Mouse (Mus musculus) spleen, postnatal 14 days (tissue): ENCODE measurements around the gene Fscn2.
"Not testable (repeated sequence)": the region's sequence is repeated elsewhere in the genome, so short reads cannot be mapped to it uniquely, and the experiment has no call there.

ENCODE experiments used
- DNase-seq, 2 experiments: peaks; one replicate each; pipeline ENCODE4 v3.0.0; 2021 to 2022; ENCODE audit warnings: low spot score in 2 of 2

The Fscn2 gene

DNA sequence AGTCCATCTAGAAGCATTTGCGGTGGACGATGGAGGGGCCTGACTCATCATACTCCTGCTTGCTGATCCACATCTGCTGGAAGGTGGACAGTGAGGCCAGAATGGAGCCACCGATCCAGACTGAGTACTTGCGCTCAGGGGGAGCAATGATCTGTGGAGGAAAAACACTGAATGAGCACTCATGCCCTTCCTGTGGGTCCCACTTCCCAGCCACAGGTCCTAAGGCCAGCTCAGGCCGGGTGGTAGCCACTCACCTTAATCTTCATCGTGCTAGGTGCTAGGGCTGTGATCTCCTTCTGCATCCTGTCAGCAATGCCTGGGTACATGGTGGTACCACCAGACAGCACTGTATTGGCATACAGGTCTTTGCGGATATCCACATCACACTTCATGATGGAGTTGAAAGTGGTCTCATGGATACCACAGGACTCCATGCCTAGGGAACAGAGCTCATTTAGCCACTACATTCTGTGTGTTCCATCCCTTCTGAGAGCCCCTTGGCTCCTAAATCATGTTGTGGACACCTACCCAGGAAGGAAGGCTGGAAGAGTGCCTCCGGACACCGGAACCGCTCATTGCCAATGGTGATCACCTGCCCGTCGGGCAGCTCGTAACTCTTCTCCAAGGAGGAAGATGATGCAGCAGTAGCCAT lies 14.8 kb upstream of the Fscn2 start:
- DNase-seq = peak in 1 of 2 experiments; percentile 5

DNA sequence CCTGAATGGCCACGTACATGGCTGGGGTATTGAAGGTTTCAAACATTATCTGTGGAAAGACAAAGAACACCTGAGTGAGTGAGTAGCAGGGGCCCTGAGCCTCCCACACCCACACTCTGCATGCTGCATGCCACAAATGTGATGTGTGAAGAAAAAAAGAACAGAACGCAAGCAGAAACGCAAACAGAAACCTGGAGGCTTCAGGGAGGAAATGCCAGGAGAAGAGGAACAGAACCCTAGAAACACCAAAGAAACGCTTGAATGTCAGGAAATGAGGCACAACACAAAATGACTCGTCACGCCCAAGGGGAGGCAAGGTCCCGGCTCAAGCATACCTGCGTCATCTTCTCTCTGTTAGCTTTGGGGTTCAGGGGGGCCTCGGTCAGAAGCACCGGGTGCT lies 14.0 kb upstream of the Fscn2 start:
- peak in 1 of 2 experiments; percentile 5 for DNase-seq

DNA sequence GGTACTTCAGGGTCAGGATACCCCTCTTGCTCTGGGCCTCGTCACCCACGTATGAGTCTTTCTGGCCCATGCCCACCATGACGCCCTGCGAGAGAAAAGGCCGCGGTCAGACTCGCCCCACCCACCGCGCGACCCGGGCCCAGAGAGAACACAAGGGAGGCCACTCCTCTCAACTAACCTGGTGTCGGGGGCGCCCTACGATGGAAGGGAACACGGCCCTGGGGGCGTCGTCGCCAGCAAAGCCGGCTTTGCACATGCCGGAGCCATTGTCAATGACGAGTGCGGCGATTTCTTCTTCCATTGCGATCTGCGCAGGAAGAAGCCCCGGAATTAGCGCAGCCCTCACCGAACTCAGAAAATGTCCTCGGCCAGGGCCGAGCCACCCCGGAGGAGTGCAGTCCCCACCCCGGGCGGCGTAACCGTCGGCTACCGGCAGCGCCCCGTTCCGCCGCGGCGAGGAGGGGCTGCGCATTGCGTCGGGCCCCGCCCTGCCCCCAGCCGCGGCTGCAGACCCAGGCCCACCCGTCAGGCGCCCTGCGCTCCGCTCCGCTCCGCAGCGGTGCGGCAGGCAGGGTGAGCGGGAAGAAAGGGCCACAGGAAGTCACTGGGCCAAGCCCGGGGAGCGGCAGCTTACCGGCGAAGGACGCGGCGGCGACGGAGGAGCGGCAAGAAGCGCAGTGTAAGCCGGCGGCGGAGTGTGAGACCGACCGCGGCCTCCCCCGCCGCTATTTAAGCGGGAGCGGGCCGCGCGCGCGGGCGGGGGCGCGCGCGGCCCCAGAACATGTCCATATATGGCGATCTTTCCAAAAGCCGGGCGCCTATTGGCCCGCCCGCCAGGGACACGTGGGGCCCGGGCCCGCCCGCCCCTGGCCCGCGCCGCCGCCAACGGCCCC lies 13.3 kb upstream of the Fscn2 start, which contains the start of gene Actg1:
Actg1 (minus strand) TSS at position 752 of the 893 bp plus-strand sequence.
- DNase-seq = peak; percentile 67 to 76

DNA sequence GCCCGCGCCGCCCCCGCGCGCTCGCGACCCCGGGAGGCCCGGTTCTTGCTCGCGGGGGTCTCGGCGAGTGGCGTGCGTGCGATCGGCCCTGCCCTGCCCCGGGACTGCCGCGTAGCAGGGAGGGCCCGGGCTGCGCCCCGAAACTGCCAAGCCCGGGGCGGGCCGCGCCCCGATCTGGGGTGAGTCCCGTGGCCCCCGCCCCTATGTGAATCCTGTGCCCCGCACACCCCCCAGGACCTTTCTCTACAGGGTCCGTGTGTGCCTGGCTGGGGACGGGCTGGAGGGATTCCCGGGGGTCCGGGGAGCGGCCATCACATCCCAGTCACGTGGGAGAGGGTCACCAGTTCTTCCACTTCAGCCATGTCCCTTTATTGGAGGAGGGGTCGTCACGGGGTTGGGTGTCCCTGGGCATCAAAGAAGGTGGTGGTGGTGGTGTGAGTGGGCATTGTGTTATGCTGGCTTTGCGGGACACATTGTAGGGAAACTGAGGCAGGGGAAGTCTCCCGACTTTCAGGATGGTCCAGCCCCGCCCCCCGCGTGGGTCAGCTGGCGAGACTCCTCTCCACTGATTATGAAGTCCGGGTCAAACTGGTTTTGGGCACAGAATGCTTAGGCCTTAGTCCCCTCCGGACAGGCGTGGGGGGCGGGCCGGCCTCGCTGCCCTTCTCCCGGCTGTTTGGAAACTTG lies 12.5 kb upstream of the Fscn2 start:
- DNase-seq = no peak

DNA sequence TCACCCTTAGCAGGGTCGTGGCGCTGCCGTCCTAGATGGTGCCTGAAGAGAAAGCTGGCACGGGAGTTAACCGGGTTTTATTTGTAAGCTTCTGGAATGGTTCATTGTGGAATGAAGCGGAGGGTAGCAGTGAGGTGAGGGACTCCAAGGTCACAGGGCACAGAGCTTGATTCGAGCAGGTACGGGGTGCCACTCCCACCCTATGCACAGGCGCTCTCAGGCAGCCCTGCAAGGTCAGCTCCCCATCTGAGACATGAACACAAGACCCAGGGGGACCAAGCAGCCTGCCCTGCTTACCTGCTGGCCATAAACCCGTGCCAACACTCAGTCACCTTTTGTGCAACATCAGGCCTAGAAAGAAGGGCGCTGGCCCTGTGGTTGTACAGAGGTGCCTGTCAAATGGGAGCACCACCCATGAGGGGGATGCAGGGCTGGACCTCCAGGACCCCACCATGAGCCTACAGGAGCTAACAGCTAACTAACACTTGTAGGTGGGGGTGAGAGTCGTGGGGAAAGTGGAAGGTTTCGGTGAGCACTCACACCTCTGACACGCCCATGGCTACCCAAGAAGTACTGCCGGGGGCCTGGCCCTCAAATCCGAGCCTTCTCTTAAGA lies 11.9 kb upstream of the Fscn2 start:
- peak in 1 of 2 experiments; percentile 31 for DNase-seq

DNA sequence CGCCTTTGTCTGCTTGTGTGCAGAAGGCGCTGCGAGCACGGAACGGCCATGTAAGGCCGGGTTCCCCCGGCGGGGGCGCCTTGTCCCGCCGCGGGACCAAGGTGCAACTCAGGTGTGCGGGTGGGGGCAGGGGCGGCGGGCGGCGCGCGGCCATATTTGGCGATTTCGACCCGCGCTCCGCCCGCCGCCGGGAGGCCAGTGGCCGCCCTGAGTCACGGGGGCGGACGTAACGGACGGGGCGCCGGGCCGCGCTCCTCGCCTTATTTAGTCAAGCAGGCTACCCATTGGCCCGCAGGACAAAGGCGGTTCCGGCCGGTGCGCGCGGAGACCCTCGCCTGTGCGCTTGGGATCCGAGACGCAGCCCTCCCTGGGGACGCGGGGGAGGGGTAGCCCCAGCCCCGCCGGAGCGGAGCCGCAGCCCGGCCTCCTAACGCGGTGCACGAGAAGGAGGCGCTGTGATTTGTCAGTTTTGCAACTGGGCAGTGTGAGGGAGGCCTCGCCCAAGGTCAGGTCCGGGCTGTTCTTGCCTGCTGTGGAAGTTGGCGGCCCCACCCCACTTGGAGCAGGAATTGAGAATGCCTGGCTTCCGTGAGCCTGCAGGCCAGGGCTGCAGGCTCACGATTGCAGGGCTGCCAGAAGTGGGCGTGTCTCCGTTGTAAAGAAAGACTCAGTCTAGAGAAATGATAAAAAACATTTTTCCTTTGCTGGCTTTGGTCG lies 11.2 kb upstream of the Fscn2 start:
- peak; percentile 69 to 70 for DNase-seq

DNA sequence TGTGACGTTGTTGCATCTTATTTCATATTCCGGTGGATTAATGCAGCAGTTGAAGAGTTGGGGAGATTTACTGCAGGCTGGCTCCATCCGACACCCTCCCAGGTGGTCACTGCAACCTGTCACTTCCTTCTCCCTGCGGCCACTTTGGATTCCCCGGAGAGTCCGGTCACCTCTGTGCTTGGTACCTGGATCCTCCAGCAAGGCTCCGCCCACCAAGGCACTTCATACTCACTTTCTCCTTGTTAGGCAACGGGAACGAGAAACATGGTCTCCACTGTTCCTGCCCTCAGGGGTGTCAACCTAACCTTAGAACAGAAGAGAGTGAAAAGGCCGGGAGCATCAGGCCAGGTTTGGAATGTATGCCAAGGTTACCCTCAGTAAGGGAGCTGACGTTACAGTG lies 10.6 kb upstream of the Fscn2 start:
- DNase-seq = no peak

DNA sequence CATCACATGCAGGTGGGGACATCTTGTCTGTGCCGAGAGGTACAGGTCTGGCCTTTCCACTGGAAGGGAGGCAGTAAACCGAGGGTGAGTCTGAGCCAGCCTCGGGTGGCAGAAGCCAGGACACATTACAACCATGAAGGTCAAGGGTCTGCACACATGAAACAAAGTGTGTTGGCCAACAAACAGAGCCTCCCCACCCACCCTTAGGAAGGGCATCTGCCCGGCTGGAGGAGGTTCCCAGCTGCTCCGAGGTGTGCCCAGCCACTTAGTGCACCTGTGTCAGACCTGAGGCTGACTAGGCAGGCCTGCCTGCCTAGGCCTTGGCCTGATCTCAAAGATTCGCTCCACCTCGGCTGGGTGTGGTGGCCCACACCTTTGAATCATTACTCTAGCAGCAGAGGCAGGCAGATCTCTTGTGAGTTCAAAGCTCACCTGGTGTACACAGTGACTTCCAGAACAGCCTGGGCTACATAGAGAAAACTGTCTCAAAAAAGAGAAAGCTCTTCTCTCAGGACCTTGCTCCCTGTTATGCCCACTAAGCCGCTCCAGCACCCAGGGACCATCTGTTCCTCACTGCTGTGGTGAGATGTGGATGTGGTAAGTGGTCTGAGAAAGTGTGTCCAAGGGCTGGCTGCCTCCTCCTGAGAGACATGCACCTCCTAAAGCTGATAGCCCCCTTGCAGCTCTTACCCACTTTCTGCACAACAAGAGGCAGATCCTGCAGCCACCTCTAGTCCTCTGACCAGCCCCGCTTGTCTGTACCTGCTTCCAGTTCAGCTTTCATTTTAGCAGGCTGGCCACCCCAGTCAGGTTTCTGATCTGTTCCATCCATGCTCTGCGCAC lies 9.9 kb upstream of the Fscn2 start:
- no peak for DNase-seq

DNA sequence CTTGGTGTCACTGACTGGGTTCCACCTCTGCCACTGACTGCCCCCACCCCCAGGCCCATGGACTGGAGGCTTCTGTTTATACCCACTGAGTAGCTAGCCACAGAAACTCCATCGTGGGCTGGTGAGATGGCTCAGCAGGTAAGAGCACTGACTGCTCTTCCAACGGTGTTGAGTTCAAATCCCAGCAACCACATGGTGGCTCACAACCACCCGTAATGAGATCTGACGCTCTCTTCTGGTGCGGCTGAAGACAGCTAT lies 9.3 kb upstream of the Fscn2 start:
- DNase-seq = not testable (repeated sequence)

DNA sequence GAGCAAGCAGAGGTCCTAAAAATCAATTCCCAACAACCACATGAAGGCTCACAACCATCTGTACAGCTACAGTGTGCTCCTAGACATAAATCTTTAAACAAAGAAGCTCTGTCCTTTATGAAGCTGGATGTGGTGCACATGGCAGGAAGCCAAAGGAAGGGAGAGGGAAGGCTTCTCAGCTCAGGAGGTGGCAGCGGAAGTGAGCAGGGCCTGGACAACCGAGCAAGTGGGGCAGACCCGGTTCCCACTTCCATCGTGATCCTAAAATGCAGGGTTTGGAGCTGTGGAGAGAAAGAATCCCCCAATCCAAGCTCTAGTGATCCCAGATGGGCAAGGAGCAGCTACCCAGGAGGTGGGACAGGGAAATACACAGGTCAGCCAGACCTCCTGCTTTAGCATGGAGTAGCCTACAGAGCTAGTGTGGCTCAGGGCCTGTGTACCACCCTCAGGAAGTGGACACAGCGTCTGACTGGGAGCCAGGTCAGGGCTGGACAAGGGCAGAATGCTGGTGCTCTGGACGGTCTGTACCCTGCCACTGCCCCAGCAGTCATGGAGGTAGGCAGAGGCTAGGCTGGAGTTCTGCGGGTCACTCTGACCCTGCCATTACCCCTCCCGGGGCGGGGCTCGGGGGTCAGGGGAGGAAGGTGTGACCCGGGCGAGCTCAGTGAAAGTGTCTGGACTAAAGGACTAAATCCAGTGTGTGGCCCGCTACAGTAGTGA lies 8.6 kb upstream of the Fscn2 start:
- DNase-seq = no peak

DNA sequence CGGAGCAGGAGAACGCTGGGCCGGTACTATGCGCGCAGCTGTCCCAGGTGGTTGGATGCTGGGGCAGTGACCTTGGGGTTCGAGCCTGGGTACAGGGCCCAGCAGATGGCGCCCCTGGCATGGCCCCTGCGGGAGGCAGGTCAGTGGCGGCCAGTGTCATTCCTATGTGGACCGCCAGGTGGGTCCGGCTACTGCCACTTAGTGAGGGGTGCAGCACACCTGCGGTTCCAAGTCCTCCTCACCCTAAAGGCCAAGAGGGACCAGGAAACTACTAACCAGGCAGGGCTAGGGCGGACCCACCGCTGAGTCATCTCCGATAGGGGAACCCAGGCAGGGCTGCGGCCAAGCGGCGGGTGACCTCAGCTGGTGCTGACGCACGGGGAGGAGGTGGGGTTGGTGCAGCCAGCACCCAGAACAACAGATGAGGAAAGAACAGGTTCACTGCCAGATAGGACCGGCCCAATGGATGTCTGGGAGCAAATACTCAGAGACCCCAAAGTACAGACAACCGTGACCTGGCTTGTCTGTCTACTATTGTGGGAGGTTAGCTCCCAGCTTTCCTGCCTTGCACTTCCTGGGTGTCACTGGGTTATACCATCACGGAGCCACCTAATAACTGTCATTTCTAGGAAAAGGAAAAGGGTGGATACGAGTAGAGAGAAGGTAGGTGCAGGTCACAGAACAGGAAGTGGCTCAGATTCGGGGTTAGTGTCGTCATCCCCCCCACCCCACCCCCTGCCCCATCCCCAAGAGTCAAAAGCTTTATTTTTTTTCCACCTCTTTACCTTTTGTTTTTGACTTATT lies 7.6 kb upstream of the Fscn2 start:
- peak; percentile 77 to 90 for DNase-seq

DNA sequence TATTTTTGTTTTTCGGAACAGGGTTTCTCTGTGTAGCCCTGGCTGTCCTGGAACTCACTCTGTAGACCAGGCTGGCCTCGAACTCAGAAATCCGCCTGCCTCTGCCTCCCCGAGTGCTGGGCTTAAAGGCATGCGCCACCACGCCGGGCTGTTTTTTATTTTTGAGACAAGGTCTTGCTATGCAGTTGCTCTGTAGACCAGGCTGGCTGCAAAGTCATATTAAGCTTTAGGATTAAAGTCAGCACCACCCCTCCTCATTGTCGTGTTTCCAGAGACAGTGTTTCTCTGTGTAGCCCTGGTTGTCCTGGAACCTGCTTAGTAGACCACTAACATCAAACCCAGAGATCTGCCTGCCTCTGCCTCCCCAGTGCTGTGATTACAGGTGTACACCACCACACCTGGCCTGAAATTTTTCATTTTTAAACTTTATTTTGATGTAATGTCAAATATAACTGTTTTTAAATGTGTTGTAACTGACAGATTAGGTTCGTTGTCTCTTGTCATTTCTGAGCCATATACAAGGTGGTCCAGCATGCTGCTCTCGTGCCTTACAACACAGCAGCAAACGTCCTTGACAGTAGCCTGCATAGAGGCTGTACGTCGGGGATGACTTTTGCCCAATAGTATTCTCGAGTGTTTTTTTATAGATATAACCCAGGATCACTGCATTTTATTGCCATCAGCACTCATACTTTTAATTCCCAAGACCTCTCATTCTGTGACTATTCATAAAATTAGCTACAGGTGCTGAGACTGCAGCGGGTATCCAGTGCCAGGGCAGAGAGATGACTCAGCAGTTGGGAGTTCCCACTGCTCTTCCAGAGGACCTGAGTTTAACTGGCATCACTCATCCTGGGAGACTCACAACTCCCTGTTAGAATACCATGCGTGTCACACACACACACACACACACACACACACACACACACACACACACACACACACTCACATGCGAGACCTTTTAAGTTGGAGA lies 6.7 kb upstream of the Fscn2 start:
- no peak for DNase-seq

DNA sequence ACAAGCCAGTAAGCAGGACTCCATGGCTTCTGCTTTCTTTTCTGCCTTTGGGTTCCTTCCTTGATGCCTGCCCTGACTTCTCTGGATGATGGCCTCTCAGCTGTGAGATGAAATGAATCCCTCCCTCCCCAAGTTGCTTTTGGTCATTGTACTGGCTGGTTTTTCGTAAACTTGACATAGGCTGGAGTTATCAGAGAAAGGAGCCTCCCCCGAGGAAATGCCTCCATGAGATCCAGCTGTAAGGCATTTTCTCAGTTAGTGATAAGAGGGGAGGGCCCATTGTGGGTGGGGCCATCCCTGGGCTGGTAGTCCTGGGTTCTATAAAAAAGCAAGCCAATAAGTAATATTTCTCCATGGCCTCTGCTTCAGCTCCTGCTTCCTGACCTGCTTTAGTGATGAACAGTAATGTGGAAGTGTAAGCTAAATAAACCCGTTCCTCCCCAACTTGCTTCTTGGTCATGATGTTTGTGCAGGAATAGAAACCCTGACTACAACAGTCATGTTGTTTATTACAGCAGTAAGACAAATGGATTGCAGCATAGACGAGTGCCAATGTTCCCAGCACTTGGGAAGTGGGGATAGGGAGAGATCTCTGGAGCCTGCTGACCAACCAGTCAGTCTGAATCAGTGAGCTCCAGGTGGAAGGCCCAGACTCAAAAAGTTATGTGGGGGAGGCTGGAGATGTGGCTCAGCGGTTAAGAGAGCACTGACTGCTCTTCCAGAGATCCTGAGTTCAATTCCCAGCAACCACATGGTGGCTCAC lies 5.9 kb upstream of the Fscn2 start:
- DNase-seq = no peak

DNA sequence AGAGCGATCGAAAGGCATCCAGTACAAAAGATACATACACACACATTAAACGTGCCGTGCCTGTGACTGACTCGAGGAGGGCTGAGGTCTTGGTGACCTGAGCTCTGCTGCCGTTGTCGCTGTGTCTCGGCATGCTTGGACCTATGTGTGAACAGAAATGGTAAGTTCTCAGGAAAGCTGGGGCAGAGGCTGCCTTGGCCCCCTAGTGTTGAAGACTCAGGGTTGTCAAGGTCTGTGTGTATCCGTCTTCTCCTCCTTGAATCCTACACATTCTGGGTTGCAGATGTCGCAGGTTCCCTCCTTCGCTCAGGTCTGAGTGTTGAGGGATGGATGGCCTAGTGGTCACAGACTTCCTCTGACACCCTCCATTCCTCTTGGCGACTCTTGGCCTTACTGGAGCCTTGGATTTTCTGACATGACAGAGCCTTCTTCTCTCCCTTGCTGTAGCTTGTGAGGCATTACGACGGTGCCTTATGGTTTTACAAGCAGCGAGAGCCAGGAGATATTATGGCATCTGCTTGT lies 5.0 kb upstream of the Fscn2 start:
- no peak for DNase-seq

DNA sequence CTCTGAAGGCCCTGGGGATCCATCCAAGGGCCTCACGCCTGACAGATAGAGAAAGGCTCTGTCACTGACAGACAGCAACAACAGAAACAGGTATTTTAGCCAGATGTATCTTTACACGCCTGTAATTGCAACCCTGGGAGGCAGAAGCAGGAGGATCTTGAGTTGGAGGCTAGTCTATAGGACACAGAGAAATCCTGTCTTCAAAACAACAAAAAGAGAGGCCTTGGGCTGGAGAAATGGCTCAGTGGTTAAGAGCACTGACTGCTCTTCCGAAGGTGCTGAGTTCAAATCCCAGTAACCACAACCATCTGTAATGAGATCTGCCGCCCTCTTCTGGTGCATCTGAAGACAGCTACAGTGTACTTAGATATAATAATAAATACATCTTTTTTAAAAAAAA lies 4.4 kb upstream of the Fscn2 start:
- DNase-seq = no peak

DNA sequence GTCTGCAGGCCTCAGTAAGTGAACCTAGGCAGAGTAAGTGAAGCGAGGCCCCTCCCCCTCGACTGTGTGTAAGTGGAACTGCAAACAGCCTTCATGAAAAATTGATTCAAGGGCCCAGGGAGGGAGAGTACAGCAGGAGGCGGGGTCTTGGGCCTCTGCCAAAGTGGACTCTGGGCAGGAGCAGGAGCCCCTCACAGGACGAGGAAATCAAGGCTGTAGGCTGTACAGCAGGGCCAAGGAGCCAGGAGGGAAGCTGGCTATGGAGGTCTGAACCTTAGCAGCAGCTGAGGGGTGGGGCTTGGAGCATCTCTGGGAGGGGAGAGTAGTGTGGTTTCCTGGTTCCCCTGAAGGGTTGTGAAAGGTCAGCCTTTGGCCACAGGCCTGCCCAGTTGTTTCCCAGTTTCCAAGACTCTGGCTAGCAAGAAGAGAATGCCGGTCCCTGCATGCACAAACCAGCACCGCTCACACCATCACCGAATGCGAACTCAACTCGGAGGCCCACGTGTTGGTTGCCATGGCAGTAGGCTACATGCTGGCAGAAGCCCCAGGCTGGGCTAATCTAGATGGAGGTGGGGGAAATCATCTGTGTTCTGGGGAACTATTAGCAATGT lies 3.4 kb upstream of the Fscn2 start:
- DNase-seq = no peak

DNA sequence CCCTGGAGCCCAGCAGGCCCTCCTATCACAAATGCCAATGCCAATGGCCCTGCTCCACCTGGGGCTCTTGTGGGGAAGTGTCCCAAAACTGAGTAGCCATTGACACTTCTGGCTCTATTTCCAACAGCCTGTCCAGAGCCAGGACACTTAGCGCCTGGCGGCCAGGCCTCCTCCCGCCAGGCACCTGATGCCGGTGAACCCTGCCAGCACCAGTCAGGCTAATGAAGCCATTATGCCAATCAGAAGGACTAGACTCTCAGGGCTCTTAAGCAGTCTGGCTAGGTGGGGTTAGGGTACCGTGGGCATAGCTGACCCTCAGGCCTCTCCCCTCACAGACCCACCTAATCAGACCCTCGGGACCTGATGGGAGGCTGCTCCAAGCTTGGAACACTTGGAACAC lies 1.9 kb upstream of the Fscn2 start:
- DNase-seq = no peak
